Mouse (Mus musculus) heart, embryonic 13.5 days (tissue): ENCODE measurements around the gene Wdr31. TPM values are rescaled to one million over a fixed set of nuclear protein-coding genes. Genes with fewer than 3 reads are reported as not detected.

Experiments
- ATAC-seq: fragments of 200-750 bp; cut with Nextera tagmentation; 2 replicates; pipeline ENCODE4 v1.8.0; 2017; ENCODE audit warnings: moderate TSS enrichment; ENCODE audit not compliant: insufficient number of reproducible peaks, low FRiP score, low TSS enrichment; ENCODE audit errors: extremely low read depth
- H3K27ac ChIP-seq: fragments of 300-500 bp; sonication (generic); replicated peaks from 2 replicates; pipeline ENCODE4 v1.5.1; 2015; ENCODE audit warnings: moderate library complexity, mild to moderate bottlenecking, inconsistent platforms
- H3K27me3 ChIP-seq: fragments of 300-500 bp; sonication (generic); replicated peaks from 2 replicates; pipeline ENCODE4 v1.6.1; 2015; ENCODE audit warnings: mild to moderate bottlenecking, inconsistent platforms
- H3K36me3 ChIP-seq: fragments of 300-500 bp; sonication (generic); 2 replicates; pipeline ENCODE4 v1.6.1; 2015; ENCODE audit warnings: mild to moderate bottlenecking, inconsistent platforms
- H3K4me1 ChIP-seq: fragments of 300-500 bp; sonication (generic); 2 replicates; pipeline ENCODE4 v1.6.1; 2015; ENCODE audit warnings: inconsistent platforms
- H3K4me2 ChIP-seq: fragments of 300-500 bp; sonication (generic); 2 replicates; pipeline ENCODE4 v1.6.1; 2015; ENCODE audit warnings: inconsistent platforms, mild to moderate bottlenecking, moderate library complexity
- H3K4me3 ChIP-seq: fragments of 300-500 bp; sonication (generic); 2 replicates; pipeline ENCODE4 v1.5.1; 2015; ENCODE audit warnings: moderate library complexity, mild to moderate bottlenecking, inconsistent platforms
- H3K9ac ChIP-seq: fragments of 300-500 bp; sonication (generic); 2 replicates; pipeline ENCODE4 v1.6.1; 2015; ENCODE audit warnings: inconsistent platforms, mild to moderate bottlenecking, moderate library complexity
- H3K9me3 ChIP-seq: fragments of 300-500 bp; sonication (generic); 2 replicates; pipeline ENCODE4 v1.6.1; 2016; ENCODE audit warnings: inconsistent platforms
- WGBS: fragments of 180-500 bp; shearing (Covaris S2); methylation state at CpG from one replicate; pipeline ENCODE4 v1.1.7; 2015; ENCODE audit warnings: mixed read lengths; 5-methylcytosine and 5-hydroxymethylcytosine counted together
- polyA plus RNA-seq: library from polyadenylated mRNA; unstranded; fragments of >200 nt; fragmentation: Nextera tagmentation; extraction: Ambion mirVana; gene quantifications from 2 replicates; pipeline ENCODE4 v1.2.1, GENCODE M21; 2015

The Wdr31 gene
- polyA plus RNA-seq, 1 experiment from 2014 or later, result 3.6 TPM

GRCm38 (mm10) chr4:62411606-62412005, 59.1 kb downstream of the Wdr31 start:
- no peak overlapping the region for H3K4me3 ChIP-seq
- WGBS, result 86% methylated on average over 10 of the region's 10 CpGs

GRCm38 (mm10) chr4:62410325-62410724, 60.4 kb downstream of the Wdr31 start:
- peaks cover 44% of the 10 kb centered on the region for H3K36me3 ChIP-seq
- peaks cover 31% of the 10 kb centered on the region for H3K4me1 ChIP-seq
- H3K4me3 ChIP-seq, result peak overlapping the region; percentile 91; the same call in 1 of the 2 replicates

More at GRCm38 (mm10) chr4:62411606-62412005, 59.1 kb downstream of the Wdr31 start:
- peaks cover 20% of the 10 kb centered on the region for H3K4me1 ChIP-seq
- H3K9me3 ChIP-seq, result no peaks in the 10 kb centered on the region
- H3K27me3 ChIP-seq, result no peaks in the 10 kb centered on the region
- no peak overlapping the region for H3K9ac ChIP-seq
- no peak for ATAC-seq
- H3K27ac ChIP-seq, result no peak overlapping the region
- peaks cover 57% of the 10 kb centered on the region for H3K36me3 ChIP-seq
- no peak overlapping the region for H3K4me2 ChIP-seq

GRCm38 (mm10) chr4:62409615-62410014, 61.1 kb downstream of the Wdr31 start:
- Histone ChIP-seq H3K4me3 (peak overlapping the region; percentile 91), H3K36me3 (peaks cover 40% of the 10 kb centered on the region), H3K4me2 (peak overlapping the region; percentile 86), H3K9me3 (no peaks in the 10 kb centered on the region), H3K27ac (peak overlapping the region; percentile 93), H3K9ac (peak overlapping the region; percentile 96), H3K4me1 (peaks cover 36% of the 10 kb centered on the region), H3K27me3 (no peaks in the 10 kb centered on the region)
- WGBS, result 40% methylated on average over 6 of the region's 6 CpGs
- no peak for ATAC-seq

More at GRCm38 (mm10) chr4:62410325-62410724, 60.4 kb downstream of the Wdr31 start:
- Histone ChIP-seq H3K4me2 (peak overlapping the region; percentile 86), H3K27me3 (no peaks in the 10 kb centered on the region), H3K9me3 (no peaks in the 10 kb centered on the region), H3K9ac (peak overlapping the region; percentile 96), H3K27ac (no peak overlapping the region)
- ATAC-seq, result no peak
- 82% methylated on average over 2 of the region's 2 CpGs for WGBS

- Histone ChIP-seq H3K4me2 (peak within 1 kb of the TSS; percentile 86), H3K9me3 (no peaks in the 10 kb centered on the region), H3K36me3 (peaks cover 40% of the 10 kb centered on the region), H3K4me1 (peaks cover 36% of the 10 kb centered on the region), H3K9ac (peak within 1 kb of the TSS; percentile 96), H3K27me3 (no peaks in the 10 kb centered on the region), H3K27ac (peak within 1 kb of the TSS; percentile 93), H3K4me3 (peak within 1 kb of the TSS; percentile 91)
- under 1% methylated on average over 39 of the region's 39 CpGs for WGBS
- peak; percentile 98 for ATAC-seq
Observed at GRCm38 (mm10) chr4:62408601-62409282, 62.0 kb downstream of the Wdr31 start, which contains the start of the genes Cdc26 and Prpf4. TSS of gene Cdc26 (minus strand) at chr4:62408642. TSS of gene Prpf4 (plus strand) at chr4:62408797.

- peak overlapping the region; percentile 69 for H3K4me2 ChIP-seq
- no peaks in the 10 kb centered on the region for H3K9me3 ChIP-seq
- peak overlapping the region; percentile 88 for H3K27ac ChIP-seq
- peak overlapping the region; percentile 91 for H3K4me3 ChIP-seq
- peaks cover 39% of the 10 kb centered on the region for H3K36me3 ChIP-seq
- H3K27me3 ChIP-seq, result no peaks in the 10 kb centered on the region
- H3K4me1 ChIP-seq, result peaks cover 36% of the 10 kb centered on the region
- ATAC-seq, result peak; percentile 3; the same call in 1 of the 2 replicates
- whole genome bisulfite sequencing, result 0% methylated on average over 35 of the region's 35 CpGs
- peak overlapping the region; percentile 96 for H3K9ac ChIP-seq
Observed at GRCm38 (mm10) chr4:62407730-62408582, 62.7 kb downstream of the Wdr31 start.

GRCm38 (mm10) chr4:62406133-62406532, 64.6 kb downstream of the Wdr31 start:
- Histone ChIP-seq H3K4me3 (no peak overlapping the region), H3K9ac (0 out of 2 replicates have a peak overlapping the region, but pooled peaks have one; percentile 24), H3K4me2 (no peak overlapping the region), H3K27me3 (no peaks in the 10 kb centered on the region), H3K27ac (no peak overlapping the region), H3K9me3 (no peaks in the 10 kb centered on the region), H3K36me3 (peaks cover 39% of the 10 kb centered on the region), H3K4me1 (peaks cover 36% of the 10 kb centered on the region)
- ATAC-seq, result no peak
- WGBS, result 81% methylated on average over 4 of the region's 4 CpGs

- no peak overlapping the region for H3K4me2 ChIP-seq
- peaks cover 91% of the 10 kb centered on the region for H3K36me3 ChIP-seq
- 84% methylated on average over 3 of the region's 3 CpGs for WGBS
- ATAC-seq, result no peak
- H3K4me1 ChIP-seq, result no peaks in the 10 kb centered on the region
- no peak overlapping the region for H3K4me3 ChIP-seq
- H3K9me3 ChIP-seq, result no peaks in the 10 kb centered on the region
- H3K9ac ChIP-seq, result no peak overlapping the region
- H3K27me3 ChIP-seq, result no peaks in the 10 kb centered on the region
- no peak overlapping the region for H3K27ac ChIP-seq
Observed at GRCm38 (mm10) chr4:62398956-62399355, 71.7 kb downstream of the Wdr31 start.

Other genes starting within 250 kb of the Wdr31 start
- gene Zfp37, start 239.8 kb downstream of the Wdr31 start, polyA plus RNA-seq, result 6.7 and 6.9 TPM in 2 replicates
- 19.7 and 20.3 TPM in 2 replicates for gene Slc31a2, start 208.3 kb downstream of the Wdr31 start, polyA plus RNA-seq
- gene Fkbp15, start 110.3 kb downstream of the Wdr31 start, polyA plus RNA-seq, result 16.7 and 17.8 TPM in 2 replicates
- gene Slc31a1, start 110.2 kb downstream of the Wdr31 start, polyA plus RNA-seq, result 41.2 and 42.4 TPM in 2 replicates
- 82.1 and 85.2 TPM in 2 replicates for gene Cdc26, start 62.3 kb downstream of the Wdr31 start, polyA plus RNA-seq
- gene Prpf4, start 62.1 kb downstream of the Wdr31 start, polyA plus RNA-seq, result 11.6 and 13.8 TPM in 2 replicates
- not detected in 2 replicates for gene Rnf183, start 35.6 kb downstream of the Wdr31 start, polyA plus RNA-seq
- gene Bspry, start 9.2 kb upstream of the Wdr31 start, polyA plus RNA-seq, result 0.99 and 1.1 TPM in 2 replicates
- 7.7 and 9.9 TPM in 2 replicates for gene Hdhd3, start 32.6 kb upstream of the Wdr31 start, polyA plus RNA-seq
- gene Alad, start 49.0 kb upstream of the Wdr31 start, polyA plus RNA-seq, result 68.6 and 84.6 TPM in 2 replicates
- gene Pole3, start 54.2 kb upstream of the Wdr31 start, polyA plus RNA-seq, result 54.6 and 54.8 TPM in 2 replicates
- gene 4933430I17Rik, start 54.5 kb upstream of the Wdr31 start, polyA plus RNA-seq, result 0.16 and 0.76 TPM in 2 replicates
- 62.2 and 64.8 TPM in 2 replicates for gene Rgs3, start 89.0 kb upstream of the Wdr31 start, polyA plus RNA-seq